Comparison of ENCODE assay signal across 10 mouse cellular contexts in genomic region chr1:188468371-188468783, GRCm38 (mm10).
DNase-seq lines count a peak whose midpoint lies in the region; ATAC-seq and TF ChIP-seq lines count a peak whose summit lies in the region.
"Had no signal": no experiment of that assay in that cellular context is flagged by ENCODE, and none has a peak within 500 bp of the region (broad histone marks: within the 10 kb centered on the region; RNA-seq: fewer than 3 reads in every experiment).

No protein-coding gene starts in this region.

- H3K4me1 ChIP-seq in heart, postnatal 0 days (ENCODE audit: control insufficient read depth, insufficient read depth): no peaks in the 10 kb centered on the region
- H3K4me1 ChIP-seq in heart, embryonic 12.5 days (replicated peaks): no peaks in the 10 kb centered on the region; the same call in 1 of the 2 replicates
- H3K4me1 ChIP-seq in intestine, postnatal 0 days (replicated peaks; ENCODE audit: control insufficient read depth, insufficient read depth, low read length): no peaks in the 10 kb centered on the region
- H3K4me1 ChIP-seq in stomach, embryonic 15.5 days: no peaks in the 10 kb centered on the region; the same call in 1 of the 2 replicates

- no peak overlapping the region for H3K4me3 ChIP-seq in heart, postnatal 0 days (ENCODE audit: low read depth, low read length)
- H3K4me3 ChIP-seq in heart, embryonic 12.5 days: no peak overlapping the region
- H3K4me3 ChIP-seq in intestine, postnatal 0 days (ENCODE audit: low read depth, low read length): no peak overlapping the region
- no peak overlapping the region for H3K4me3 ChIP-seq in stomach, embryonic 15.5 days (replicated peaks)

- TF ChIP-seq CTCF in heart, postnatal 0 days (IDR thresholded peaks at IDR 0.05; ENCODE audit: low read depth): no peak
- 0 out of 2 replicates have a peak, but pooled peaks have one; percentile 26 for TF ChIP-seq CTCF in intestine, postnatal 0 days (IDR thresholded peaks at IDR 0.05; ENCODE audit: low read depth)

- no peak overlapping the region for H3K27ac ChIP-seq in heart, postnatal 0 days (ENCODE audit: low read depth)
- H3K27ac ChIP-seq in heart, embryonic 12.5 days (ENCODE audit: poor library complexity, severe bottlenecking): no peak overlapping the region
- no peak overlapping the region for H3K27ac ChIP-seq in intestine, postnatal 0 days (ENCODE audit: low read depth, low read length)
- H3K27ac ChIP-seq in stomach, embryonic 15.5 days: no peak overlapping the region
- H3K27ac ChIP-seq: hindbrain, embryonic 14.5 days had no signal

- 41% methylated on average over 10 of the region's 10 CpGs for WGBS in heart, postnatal 0 days
- 64% methylated on average over 10 of the region's 10 CpGs for WGBS in heart, embryonic 12.5 days
- WGBS in intestine, postnatal 0 days: 60% methylated on average over 10 of the region's 10 CpGs
- 45% methylated on average over 10 of the region's 10 CpGs for WGBS in stomach, embryonic 15.5 days

- no peak for TF ChIP-seq EP300 in heart, postnatal 0 days (IDR thresholded peaks at IDR 0.05; ENCODE audit: low read depth)

- peak; percentile 6 for DNase-seq in heart, postnatal 0 days (ENCODE audit: low spot score)
- peak; percentile 14 for DNase-seq in lung, postnatal 10 days
- DNase-seq in lung, postnatal 14 days: no peak
- no peak for DNase-seq in urinary bladder, postnatal 25 days (ENCODE audit: low spot score)
- no peak for DNase-seq in urinary bladder, postnatal 10 days (ENCODE audit: low spot score)
- DNase-seq: thymus, adult 2 months had no signal

- H3K9ac ChIP-seq in heart, postnatal 0 days (replicated peaks; ENCODE audit: low read depth, low read length): no peak overlapping the region
- no peak overlapping the region for H3K9ac ChIP-seq in heart, embryonic 12.5 days
- no peak overlapping the region for H3K9ac ChIP-seq in intestine, postnatal 0 days (ENCODE audit: low read depth, low read length)
- no peak overlapping the region for H3K9ac ChIP-seq in stomach, embryonic 15.5 days
- H3K9ac ChIP-seq: hindbrain, embryonic 14.5 days had no signal

- ATAC-seq in heart, postnatal 0 days (ENCODE audit: insufficient read depth, low read depth): no peak
- ATAC-seq in heart, embryonic 12.5 days (ENCODE audit: insufficient number of reproducible peaks, low FRiP score): no peak
- no peak for ATAC-seq in intestine, postnatal 0 days
- ATAC-seq in stomach, embryonic 15.5 days (ENCODE audit: insufficient read depth, low FRiP score, low read depth): peak; percentile 88

- H3K4me2 ChIP-seq in heart, postnatal 0 days (ENCODE audit: low read depth, low read length): no peak overlapping the region
- H3K4me2 ChIP-seq in heart, embryonic 12.5 days: no peak overlapping the region
- no peak overlapping the region for H3K4me2 ChIP-seq in intestine, postnatal 0 days (replicated peaks; ENCODE audit: low read depth)
- H3K4me2 ChIP-seq in stomach, embryonic 15.5 days: 0 out of 2 replicates have a peak overlapping the region, but pooled peaks have one; percentile 3
- H3K4me2 ChIP-seq: hindbrain, embryonic 14.5 days had no signal

- H3K27me3 ChIP-seq in heart, postnatal 0 days (ENCODE audit: control insufficient read depth, insufficient read depth, low read length): no peaks in the 10 kb centered on the region
- no peaks in the 10 kb centered on the region for H3K27me3 ChIP-seq in heart, embryonic 12.5 days (replicated peaks)
- H3K27me3 ChIP-seq in intestine, postnatal 0 days (replicated peaks; ENCODE audit: control insufficient read depth, insufficient read depth, low read length): no peaks in the 10 kb centered on the region
- no peaks in the 10 kb centered on the region for H3K27me3 ChIP-seq in stomach, embryonic 15.5 days (replicated peaks)

- no peaks in the 10 kb centered on the region for H3K9me3 ChIP-seq in heart, postnatal 0 days (replicated peaks; ENCODE audit: control insufficient read depth, low read length)
- H3K9me3 ChIP-seq in heart, embryonic 12.5 days (replicated peaks): no peaks in the 10 kb centered on the region
- no peaks in the 10 kb centered on the region for H3K9me3 ChIP-seq in intestine, postnatal 0 days (ENCODE audit: control insufficient read depth)
- H3K9me3 ChIP-seq in stomach, embryonic 15.5 days: no peaks in the 10 kb centered on the region

- no peaks in the 10 kb centered on the region for H3K36me3 ChIP-seq in heart, postnatal 0 days (replicated peaks; ENCODE audit: control insufficient read depth, insufficient read depth, low read length)
- H3K36me3 ChIP-seq in heart, embryonic 12.5 days: no peaks in the 10 kb centered on the region
- no peaks in the 10 kb centered on the region for H3K36me3 ChIP-seq in intestine, postnatal 0 days (ENCODE audit: control insufficient read depth, insufficient read depth)
- H3K36me3 ChIP-seq in stomach, embryonic 15.5 days: no peaks in the 10 kb centered on the region

Comparison
In these comparisons a context has a peak if more than half of its experiments do, and no peak if none do; other contexts are left out.
1. DNase-seq: peak in heart, postnatal 0 days (single experiment) and lung, postnatal 10 days (single experiment); none in lung, postnatal 14 days (single experiment), urinary bladder, postnatal 25 days (single experiment) and urinary bladder, postnatal 10 days (single experiment).